Mouse (Mus musculus) liver, embryonic 16.5 days (tissue): ENCODE results near the gene Rtn4rl1. TPM values are rescaled to one million over a fixed set of nuclear protein-coding genes. Genes with fewer than 3 reads are reported as not detected.

ENCODE experiments used
- ATAC-seq: fragments of 200-750 bp; cut with Nextera tagmentation; 2 replicates; pipeline ENCODE4 v1.8.0; 2017; ENCODE audit warnings: low read depth, mild to moderate bottlenecking, moderate number of reproducible peaks, moderate library complexity
- H3K27ac ChIP-seq: fragments of 300-500 bp; sonication (generic); 2 replicates; pipeline ENCODE4 v1.5.1; 2014; ENCODE audit warnings: mild to moderate bottlenecking, low read length
- H3K27me3 ChIP-seq: fragments of 300-500 bp; sonication (generic); 2 replicates; pipeline ENCODE4 v1.6.1; 2014; ENCODE audit warnings: low read depth, low read length, mixed read lengths; ENCODE audit not compliant: control insufficient read depth, insufficient read depth
- H3K36me3 ChIP-seq: fragments of 300-500 bp; sonication (generic); 2 replicates; pipeline ENCODE4 v1.6.1; 2014; ENCODE audit warnings: mild to moderate bottlenecking; ENCODE audit not compliant: control insufficient read depth, insufficient read depth
- H3K4me1 ChIP-seq: fragments of 300-500 bp; sonication (generic); 2 replicates; pipeline ENCODE4 v1.6.1; 2014; ENCODE audit warnings: low read depth, low read length, mixed read lengths; ENCODE audit not compliant: control insufficient read depth
- H3K4me2 ChIP-seq: fragments of 300-500 bp; sonication (generic); 2 replicates; pipeline ENCODE4 v1.6.1; 2014; ENCODE audit warnings: low read depth, low read length, mixed read lengths
- H3K4me3 ChIP-seq: fragments of 300-500 bp; sonication (generic); 2 replicates; pipeline ENCODE4 v1.5.1; 2014; ENCODE audit warnings: low read depth, mild to moderate bottlenecking, low read length
- H3K9ac ChIP-seq: fragments of 300-500 bp; sonication (generic); 2 replicates; pipeline ENCODE4 v1.6.1; 2014; ENCODE audit warnings: low read depth, low read length
- H3K9me3 ChIP-seq: fragments of 300-500 bp; sonication (generic); replicated peaks from 2 replicates; pipeline ENCODE4 v1.6.1; 2016; ENCODE audit warnings: low read length; ENCODE audit not compliant: control insufficient read depth
- WGBS: fragments of 180-500 bp; shearing (Covaris S2); extraction: QIAGEN DNeasy Blood & Tissue Kit; methylation state at CpG from one replicate; pipeline ENCODE4 v1.1.7; 2014; ENCODE audit not compliant: insufficient replicate concordance; 5-methylcytosine and 5-hydroxymethylcytosine counted together
- polyA plus RNA-seq: library from polyadenylated mRNA; unstranded; fragments of >200 nt; fragmentation: Nextera tagmentation; extraction: Ambion mirVana; gene quantifications from 2 replicates; pipeline ENCODE4 v1.2.1, GENCODE M21; 2015

The Rtn4rl1 gene
- polyA plus RNA-seq, 1 experiment from 2014 or later = 0.44 TPM

GRCm38 (mm10) chr11:75255330-75255729 lies 61.7 kb downstream of the Rtn4rl1 start:
- ATAC-seq = no peak
- WGBS = 32% methylated on average over 5 of the region's 5 CpGs
- H3K27ac ChIP-seq = no peak overlapping the region

GRCm38 (mm10) chr11:75257056-75257648 lies 63.6 kb downstream of the Rtn4rl1 start:
- Histone ChIP-seq H3K27ac (no peak overlapping the region), H3K9me3 (no peaks in the 10 kb centered on the region), H3K4me3 (no peak overlapping the region), H3K9ac (no peak overlapping the region), H3K36me3 (no peaks in the 10 kb centered on the region), H3K4me2 (no peak overlapping the region), H3K4me1 (peaks cover 17% of the 10 kb centered on the region), H3K27me3 (no peaks in the 10 kb centered on the region)
- WGBS = 58% methylated on average over 4 of the region's 4 CpGs
- ATAC-seq = no peak

More at GRCm38 (mm10) chr11:75255330-75255729, 61.7 kb downstream of the Rtn4rl1 start:
- Histone ChIP-seq H3K36me3 (no peaks in the 10 kb centered on the region), H3K27me3 (no peaks in the 10 kb centered on the region), H3K9me3 (no peaks in the 10 kb centered on the region), H3K9ac (no peak overlapping the region), H3K4me3 (no peak overlapping the region), H3K4me1 (peaks cover 12% of the 10 kb centered on the region), H3K4me2 (no peak overlapping the region)

- WGBS = 70% methylated on average over 6 of the region's 6 CpGs
- no peaks in the 10 kb centered on the region for H3K36me3 ChIP-seq
Measured at GRCm38 (mm10) chr11:75259416-75259815, 65.8 kb downstream of the Rtn4rl1 start.

GRCm38 (mm10) chr11:75259996-75260561 lies 66.5 kb downstream of the Rtn4rl1 start:
- Histone ChIP-seq H3K4me1 (peaks cover 16% of the 10 kb centered on the region), H3K4me2 (no peak overlapping the region), H3K4me3 (no peak overlapping the region), H3K9me3 (no peaks in the 10 kb centered on the region), H3K27me3 (no peaks in the 10 kb centered on the region), H3K36me3 (no peaks in the 10 kb centered on the region), H3K27ac (no peak overlapping the region), H3K9ac (no peak overlapping the region)
- 66% methylated on average over 10 of the region's 10 CpGs for WGBS
- ATAC-seq = no peak

More at GRCm38 (mm10) chr11:75259416-75259815, 65.8 kb downstream of the Rtn4rl1 start:
- H3K9ac ChIP-seq = no peak overlapping the region
- H3K4me3 ChIP-seq = no peak overlapping the region
- peaks cover 22% of the 10 kb centered on the region for H3K4me1 ChIP-seq
- no peak overlapping the region for H3K27ac ChIP-seq
- no peaks in the 10 kb centered on the region for H3K27me3 ChIP-seq
- no peak for ATAC-seq
- H3K9me3 ChIP-seq = no peaks in the 10 kb centered on the region
- no peak overlapping the region for H3K4me2 ChIP-seq

- H3K36me3 ChIP-seq = no peaks in the 10 kb centered on the region
- ATAC-seq = no peak
- H3K9me3 ChIP-seq = no peaks in the 10 kb centered on the region
- no peak overlapping the region for H3K4me2 ChIP-seq
- 72% methylated on average over 2 of the region's 2 CpGs for WGBS
- no peak overlapping the region for H3K9ac ChIP-seq
- no peak overlapping the region for H3K27ac ChIP-seq
- H3K27me3 ChIP-seq = no peaks in the 10 kb centered on the region
- no peak overlapping the region for H3K4me3 ChIP-seq
- H3K4me1 ChIP-seq = peaks cover 14% of the 10 kb centered on the region
Measured at GRCm38 (mm10) chr11:75261016-75261415, 67.4 kb downstream of the Rtn4rl1 start.

GRCm38 (mm10) chr11:75261730-75262129 lies 68.1 kb downstream of the Rtn4rl1 start:
- WGBS = 74% methylated on average over 4 of the region's 4 CpGs
- Histone ChIP-seq H3K27me3 (no peaks in the 10 kb centered on the region), H3K9me3 (no peaks in the 10 kb centered on the region), H3K4me3 (no peak overlapping the region), H3K36me3 (no peaks in the 10 kb centered on the region), H3K9ac (no peak overlapping the region), H3K27ac (no peak overlapping the region), H3K4me2 (no peak overlapping the region), H3K4me1 (peaks cover 14% of the 10 kb centered on the region)
- no peak for ATAC-seq

GRCm38 (mm10) chr11:75262181-75262580 lies 68.6 kb downstream of the Rtn4rl1 start:
- ATAC-seq = no peak
- 75% methylated on average over 3 of the region's 3 CpGs for WGBS
- H3K4me2 ChIP-seq = no peak overlapping the region
- no peaks in the 10 kb centered on the region for H3K27me3 ChIP-seq
- H3K27ac ChIP-seq = no peak overlapping the region
- peaks cover 14% of the 10 kb centered on the region for H3K4me1 ChIP-seq
- no peaks in the 10 kb centered on the region for H3K9me3 ChIP-seq
- no peak overlapping the region for H3K4me3 ChIP-seq
- H3K36me3 ChIP-seq = no peaks in the 10 kb centered on the region
- H3K9ac ChIP-seq = no peak overlapping the region

GRCm38 (mm10) chr11:75262791-75263190 lies 69.2 kb downstream of the Rtn4rl1 start:
- Histone ChIP-seq H3K27ac (no peak overlapping the region), H3K36me3 (no peaks in the 10 kb centered on the region), H3K9ac (no peak overlapping the region), H3K4me2 (no peak overlapping the region), H3K4me3 (no peak overlapping the region), H3K4me1 (peaks cover 14% of the 10 kb centered on the region), H3K9me3 (no peaks in the 10 kb centered on the region), H3K27me3 (no peaks in the 10 kb centered on the region)
- 36% methylated on average over 5 of the region's 5 CpGs for WGBS
- no peak for ATAC-seq

GRCm38 (mm10) chr11:75263274-75263963 lies 69.8 kb downstream of the Rtn4rl1 start:
- no peaks in the 10 kb centered on the region for H3K36me3 ChIP-seq
- H3K4me3 ChIP-seq = no peak overlapping the region
- H3K4me1 ChIP-seq = peaks cover 14% of the 10 kb centered on the region
- WGBS = 80% methylated on average over 15 of the region's 15 CpGs
- no peak for ATAC-seq
- no peaks in the 10 kb centered on the region for H3K27me3 ChIP-seq
- H3K9ac ChIP-seq = no peak overlapping the region
- H3K9me3 ChIP-seq = no peaks in the 10 kb centered on the region
- H3K27ac ChIP-seq = no peak overlapping the region
- no peak overlapping the region for H3K4me2 ChIP-seq
